In the genomic region with DNA sequence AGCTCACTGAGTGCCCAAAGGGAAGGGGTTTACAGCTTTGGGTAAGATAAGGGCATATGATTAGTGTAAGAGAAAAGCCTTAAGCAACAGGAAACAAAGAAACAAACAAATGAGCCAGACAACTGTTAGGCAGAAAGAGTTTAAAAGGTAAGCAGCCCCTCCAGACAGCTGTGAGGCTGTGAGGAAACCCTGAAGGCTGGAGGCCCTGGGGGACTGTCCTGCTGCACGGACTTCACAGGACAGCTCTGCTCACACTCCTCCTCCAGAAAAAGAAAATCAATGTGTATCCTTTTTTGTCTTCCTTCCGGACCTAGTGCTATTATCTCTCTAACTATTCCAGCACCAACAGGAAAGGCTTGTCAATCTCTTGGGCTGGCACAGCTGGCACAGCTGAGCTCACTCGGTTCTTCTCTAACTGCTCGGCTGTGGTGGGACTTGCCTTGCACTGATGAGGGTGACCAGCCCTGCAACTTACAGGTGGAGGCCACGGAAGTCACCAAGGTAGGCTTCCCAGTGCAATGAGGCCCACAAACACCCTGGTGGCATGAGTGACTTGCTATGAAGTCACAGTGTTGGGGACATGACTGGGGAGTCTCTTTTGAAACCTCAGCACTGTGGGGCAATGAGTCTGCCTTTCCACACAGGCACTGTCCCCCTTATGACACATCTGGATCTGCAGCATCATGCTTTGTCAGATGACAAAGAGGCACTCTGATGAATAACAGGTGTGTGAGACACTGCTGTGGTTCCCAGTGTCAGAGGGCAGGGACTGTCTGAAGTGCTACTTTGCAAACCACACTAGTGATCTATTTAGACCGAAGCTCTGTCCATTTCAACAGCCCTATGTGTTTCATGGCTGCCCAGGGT, we compare ENCODE assay signal across 9 mouse cellular contexts. TPM values are rescaled to one million over a fixed set of nuclear protein-coding genes. Genes with fewer than 3 reads are reported as not detected.
DNase-seq lines count a peak whose midpoint lies in the region; ATAC-seq and TF ChIP-seq lines count a peak whose summit lies in the region.
"Had no signal": no experiment of that assay in that cellular context is flagged by ENCODE, and none has a peak within 500 bp of the region (broad histone marks: within the 10 kb centered on the region; RNA-seq: fewer than 3 reads in every experiment).

No protein-coding gene starts in this region.

- TF ChIP-seq CTCF in testis, adult 2 months (IDR thresholded peaks at IDR 0.05; ENCODE audit: control insufficient read depth, insufficient read depth, insufficient replicate concordance, low read depth, low read length), result no peak

- no peaks in the 10 kb centered on the region for H3K9me3 ChIP-seq in hindbrain, embryonic 10.5 days
- H3K9me3 ChIP-seq in midbrain, embryonic 13.5 days, result no peaks in the 10 kb centered on the region
- H3K9me3 ChIP-seq: stomach, embryonic 15.5 days had no signal

- ATAC-seq in midbrain, embryonic 13.5 days, result peak; percentile 41

- peak overlapping the region; percentile 35 for H3K4me2 ChIP-seq in midbrain, embryonic 13.5 days (replicated peaks)
- H3K4me2 ChIP-seq: stomach, embryonic 15.5 days had no signal

- 50% methylated on average over 6 of the region's 6 CpGs for WGBS in hindbrain, embryonic 10.5 days
- 31% methylated on average over 6 of the region's 6 CpGs for WGBS in midbrain, embryonic 13.5 days

- H3K9ac ChIP-seq in midbrain, embryonic 13.5 days (replicated peaks), result peak overlapping the region; percentile 44
- H3K9ac ChIP-seq: stomach, embryonic 15.5 days had no signal

- no peak for DNase-seq in testis, postnatal 10 days (ENCODE audit: low spot score)
- DNase-seq in hindbrain, embryonic 10.5 days (ENCODE audit: low spot score), result no peak
- peak; percentile 42 for DNase-seq in thymus, postnatal 4 days
- DNase-seq in gastrocnemius, postnatal 25 days, result no peak
- no peak for DNase-seq in spleen, postnatal 4 days (ENCODE audit: low spot score in 2 of 2)
- no peak for DNase-seq in gastrocnemius, postnatal 14 days

- H3K4me3 ChIP-seq in testis, adult 2 months (ENCODE audit: control insufficient read depth, low read depth, low read length), result peak overlapping the region; percentile 26
- H3K4me3 ChIP-seq in hindbrain, embryonic 10.5 days, result peak overlapping the region; percentile 32; the same call in 1 of the 2 replicates
- no peak overlapping the region for H3K4me3 ChIP-seq in midbrain, embryonic 13.5 days (replicated peaks)
- H3K4me3 ChIP-seq: stomach, embryonic 15.5 days had no signal

- intact Hi-C loops in gastrocnemius, postnatal 14 days (cut with DNase I; ENCODE audit: low total_unique reads), result no loop called here

- H3K27ac ChIP-seq in testis, adult 2 months (ENCODE audit: control insufficient read depth, insufficient read depth, low read depth, low read length), result no peak overlapping the region
- peak overlapping the region; percentile 92 for H3K27ac ChIP-seq in hindbrain, embryonic 10.5 days
- H3K27ac ChIP-seq in midbrain, embryonic 13.5 days, result peak overlapping the region; percentile 98
- H3K27ac ChIP-seq: stomach, embryonic 15.5 days had no signal

- peaks cover 3% of the 10 kb centered on the region for H3K4me1 ChIP-seq in testis, adult 2 months (ENCODE audit: control insufficient read depth, insufficient read depth, low read length)
- H3K4me1 ChIP-seq in hindbrain, embryonic 10.5 days (replicated peaks), result peaks cover 43% of the 10 kb centered on the region
- peaks cover 58% of the 10 kb centered on the region for H3K4me1 ChIP-seq in midbrain, embryonic 13.5 days (replicated peaks)

- H3K27me3 ChIP-seq in testis, adult 2 months (ENCODE audit: control insufficient read depth, insufficient read depth, low read length), result no peaks in the 10 kb centered on the region
- peaks cover 21% of the 10 kb centered on the region for H3K27me3 ChIP-seq in hindbrain, embryonic 10.5 days (ENCODE audit: insufficient read depth, poor library complexity, severe bottlenecking)
- no peaks in the 10 kb centered on the region for H3K27me3 ChIP-seq in midbrain, embryonic 13.5 days
- H3K27me3 ChIP-seq: stomach, embryonic 15.5 days had no signal

- 0 out of 2 replicates have a peak, but pooled peaks have one; percentile 34 for TF ChIP-seq POLR2A in testis, adult 2 months (IDR thresholded peaks at IDR 0.05; ENCODE audit: control insufficient read depth, low read depth, low read length)

- H3K36me3 ChIP-seq in testis, adult 2 months (ENCODE audit: control insufficient read depth, insufficient read depth, low read length), result no peaks in the 10 kb centered on the region
- no peaks in the 10 kb centered on the region for H3K36me3 ChIP-seq in hindbrain, embryonic 10.5 days
- no peaks in the 10 kb centered on the region for H3K36me3 ChIP-seq in midbrain, embryonic 13.5 days
- H3K36me3 ChIP-seq: stomach, embryonic 15.5 days had no signal

RNA-seq across cellular contexts. Expression of a gene that starts 27.9 kb away (rescaled TPM):
- 1.1 and 2.0 TPM in 2 replicates for polyA plus RNA-seq in testis, adult 2 months (2012; rRNA removed)
- 7.0 and 18.0 TPM in 2 replicates for polyA plus RNA-seq in hindbrain, embryonic 10.5 days (2016; fragmentation: Nextera tagmentation; extraction: Ambion mirVana)
- polyA plus RNA-seq in midbrain, embryonic 13.5 days (2015; fragmentation: Nextera tagmentation; extraction: Ambion mirVana), result 88.3 and 98.6 TPM in 2 replicates
- total RNA-seq in gastrocnemius, postnatal 25 days (2021), result under 1 TPM; 0.36 to 0.75 TPM
- total RNA-seq in gastrocnemius, postnatal 14 days (2021), result 1 to 10 TPM; 1.5 to 3.0 TPM
